Mouse (Mus musculus) adrenal gland, postnatal 25 days (tissue): ENCODE results near the gene Sipa1l2. TPM values are rescaled to one million over a fixed set of nuclear protein-coding genes. Genes with fewer than 3 reads are reported as not detected.

ENCODE experiments used
- DNase-seq: peaks from one replicate; pipeline ENCODE4 v3.0.0; 2021; ENCODE audit warnings: mixed read lengths
- total RNA-seq: library from RNA; stranded (reverse); gene quantifications from 2 replicates; pipeline ENCODE4 v1.2.3, GENCODE M21; 2021

Gene Sipa1l2
- total RNA-seq, 1 experiment from 2014 or later, result 79.1 TPM

- DNase-seq, result no peak
Observed at GRCm38 (mm10) chr8:125580426-125580825, 10.8 kb upstream of the Sipa1l2 start.

- no peak for DNase-seq
Observed at GRCm38 (mm10) chr8:125576127-125576526, 6.5 kb upstream of the Sipa1l2 start.

GRCm38 (mm10) chr8:125574280-125574679 is 4.7 kb upstream of the Sipa1l2 start:
- DNase-seq, result no peak

GRCm38 (mm10) chr8:125572246-125572645 is 2.6 kb upstream of the Sipa1l2 start:
- peak; percentile 39 for DNase-seq

- DNase-seq, result no peak
Observed at GRCm38 (mm10) chr8:125570835-125571465, 1.3 kb upstream of the Sipa1l2 start.

GRCm38 (mm10) chr8:125570389-125570788 is 781 bp upstream of the Sipa1l2 start:
- DNase-seq, result no peak

GRCm38 (mm10) chr8:125568851-125569532 is 616 bp downstream of the Sipa1l2 start:
- peak; percentile 30 for DNase-seq

GRCm38 (mm10) chr8:125568421-125568850 is 1.2 kb downstream of the Sipa1l2 start:
- peak; percentile 45 for DNase-seq

GRCm38 (mm10) chr8:125567569-125567968 is 2.0 kb downstream of the Sipa1l2 start:
- DNase-seq, result no peak

GRCm38 (mm10) chr8:125562878-125563277 is 6.7 kb downstream of the Sipa1l2 start:
- DNase-seq, result no peak

- no peak for DNase-seq
Observed at GRCm38 (mm10) chr8:125560825-125561490, 8.7 kb downstream of the Sipa1l2 start.

- no peak for DNase-seq
Observed at GRCm38 (mm10) chr8:125559066-125559653, 10.4 kb downstream of the Sipa1l2 start.

GRCm38 (mm10) chr8:125558109-125559065 is 11.2 kb downstream of the Sipa1l2 start:
- DNase-seq, result peak; percentile 82

- peak; percentile 29 for DNase-seq
Observed at GRCm38 (mm10) chr8:125557391-125558108, 12.1 kb downstream of the Sipa1l2 start.

GRCm38 (mm10) chr8:125556706-125557105 is 12.9 kb downstream of the Sipa1l2 start:
- DNase-seq, result no peak

GRCm38 (mm10) chr8:125550567-125550966 is 19.0 kb downstream of the Sipa1l2 start:
- no peak for DNase-seq

GRCm38 (mm10) chr8:125547296-125547695 is 22.3 kb downstream of the Sipa1l2 start:
- no peak for DNase-seq

GRCm38 (mm10) chr8:125545866-125546265 is 23.7 kb downstream of the Sipa1l2 start:
- DNase-seq, result no peak

- DNase-seq, result no peak
Observed at GRCm38 (mm10) chr8:125542893-125543613, 26.6 kb downstream of the Sipa1l2 start.
